8 mouse cellular contexts compared by ENCODE assay signal in genomic region chr6:136532535-136533291, GRCm38 (mm10). TPM values are rescaled to one million over a fixed set of nuclear protein-coding genes. Genes with fewer than 3 reads are reported as not detected.
DNase-seq lines count a peak whose midpoint lies in the region; ATAC-seq lines count a peak whose summit lies in the region.

No protein-coding gene starts in this region.

- H3K4me2 ChIP-seq in forebrain, embryonic 13.5 days, result peak overlapping the region; percentile 44
- peak overlapping the region; percentile 56 for H3K4me2 ChIP-seq in heart, embryonic 16.5 days (ENCODE audit: low read depth, low read length)
- peak overlapping the region; percentile 37 for H3K4me2 ChIP-seq in liver, embryonic 13.5 days
- peak overlapping the region; percentile 45 for H3K4me2 ChIP-seq in neural tube, embryonic 12.5 days (replicated peaks)

- peak; percentile 93 for ATAC-seq in forebrain, embryonic 13.5 days
- peak; percentile 83 for ATAC-seq in heart, embryonic 16.5 days (replicated peaks; ENCODE audit: extremely low read depth, insufficient read depth, low FRiP score)
- ATAC-seq in liver, embryonic 13.5 days (ENCODE audit: low read depth), result peak; percentile 77
- peak; percentile 91 for ATAC-seq in neural tube, embryonic 12.5 days (ENCODE audit: low FRiP score, low read depth)

- H3K9ac ChIP-seq in forebrain, embryonic 13.5 days, result 0 out of 2 replicates have a peak overlapping the region, but pooled peaks have one; percentile 34
- peak overlapping the region; percentile 42; the same call in 1 of the 2 replicates for H3K9ac ChIP-seq in heart, embryonic 16.5 days (ENCODE audit: low read length)
- H3K9ac ChIP-seq in liver, embryonic 13.5 days, result no peak overlapping the region
- H3K9ac ChIP-seq in neural tube, embryonic 12.5 days, result 0 out of 2 replicates have a peak overlapping the region, but pooled peaks have one; percentile 33

- no peaks in the 10 kb centered on the region; the same call in 1 of the 2 replicates for H3K9me3 ChIP-seq in forebrain, embryonic 13.5 days (replicated peaks)
- no peaks in the 10 kb centered on the region for H3K9me3 ChIP-seq in heart, embryonic 16.5 days (replicated peaks; ENCODE audit: control insufficient read depth, low read length)
- H3K9me3 ChIP-seq in liver, embryonic 13.5 days (replicated peaks), result no peaks in the 10 kb centered on the region
- no peaks in the 10 kb centered on the region for H3K9me3 ChIP-seq in neural tube, embryonic 12.5 days

- H3K27ac ChIP-seq in forebrain, embryonic 13.5 days, result peak overlapping the region; percentile 93
- H3K27ac ChIP-seq in heart, embryonic 16.5 days (ENCODE audit: low read length), result peak overlapping the region; percentile 80
- peak overlapping the region; percentile 62 for H3K27ac ChIP-seq in liver, embryonic 13.5 days
- peak overlapping the region; percentile 79 for H3K27ac ChIP-seq in neural tube, embryonic 12.5 days

- peak overlapping the region; percentile 27 for H3K4me3 ChIP-seq in forebrain, embryonic 13.5 days
- peak overlapping the region; percentile 23 for H3K4me3 ChIP-seq in heart, embryonic 16.5 days (ENCODE audit: low read length)
- H3K4me3 ChIP-seq in liver, embryonic 13.5 days (replicated peaks), result peak overlapping the region; percentile 21; the same call in 1 of the 2 replicates
- H3K4me3 ChIP-seq in neural tube, embryonic 12.5 days, result no peak overlapping the region; the same call in 1 of the 2 replicates

- H3K36me3 ChIP-seq in forebrain, embryonic 13.5 days (ENCODE audit: poor library complexity, severe bottlenecking), result peaks cover 12% of the 10 kb centered on the region; the same call in 1 of the 2 replicates
- peaks cover 5% of the 10 kb centered on the region for H3K36me3 ChIP-seq in heart, embryonic 16.5 days (ENCODE audit: control insufficient read depth, insufficient read depth)
- peaks cover 11% of the 10 kb centered on the region for H3K36me3 ChIP-seq in liver, embryonic 13.5 days
- peaks cover 6% of the 10 kb centered on the region; the same call in 1 of the 2 replicates for H3K36me3 ChIP-seq in neural tube, embryonic 12.5 days

- peaks cover 31% of the 10 kb centered on the region for H3K4me1 ChIP-seq in forebrain, embryonic 13.5 days
- peaks cover 36% of the 10 kb centered on the region for H3K4me1 ChIP-seq in heart, embryonic 16.5 days (ENCODE audit: control insufficient read depth, insufficient read depth, low read length)
- peaks cover 71% of the 10 kb centered on the region for H3K4me1 ChIP-seq in liver, embryonic 13.5 days (replicated peaks)
- H3K4me1 ChIP-seq in neural tube, embryonic 12.5 days, result peaks cover 23% of the 10 kb centered on the region

- no peaks in the 10 kb centered on the region for H3K27me3 ChIP-seq in forebrain, embryonic 13.5 days
- H3K27me3 ChIP-seq in heart, embryonic 16.5 days (ENCODE audit: control insufficient read depth, insufficient read depth, low read length), result no peaks in the 10 kb centered on the region
- no peaks in the 10 kb centered on the region for H3K27me3 ChIP-seq in liver, embryonic 13.5 days
- H3K27me3 ChIP-seq in neural tube, embryonic 12.5 days (replicated peaks), result no peaks in the 10 kb centered on the region

- WGBS in forebrain, embryonic 13.5 days, result 8% methylated on average over 7 of the region's 7 CpGs
- 17% methylated on average over 7 of the region's 7 CpGs for WGBS in heart, embryonic 16.5 days
- 38% methylated on average over 7 of the region's 7 CpGs for WGBS in liver, embryonic 13.5 days (ENCODE audit: insufficient replicate concordance)
- WGBS in neural tube, embryonic 12.5 days, result 18% methylated on average over 7 of the region's 7 CpGs

- peak; percentile 95 for DNase-seq in MN1 (ENCODE audit: low spot score)
- DNase-seq in cerebellum, adult 11 months, result peak; percentile 87
- DNase-seq in kidney, postnatal 25 days, result peak; percentile 77 to 79
- peak; percentile 66 for DNase-seq in liver, embryonic 13.5 days
- peak; percentile 43 for DNase-seq in thymus, postnatal 25 days

RNA-seq across cellular contexts. Expression of gene Atf7ip, which starts 26.7 kb away (rescaled TPM):
- polyA plus RNA-seq in forebrain, embryonic 13.5 days (2015; fragmentation: Nextera tagmentation; extraction: Ambion mirVana), result 47.3 and 56.6 TPM in 2 replicates
- 27.9 and 31.4 TPM in 2 replicates for polyA plus RNA-seq in heart, embryonic 16.5 days (2015; fragmentation: Nextera tagmentation; extraction: Ambion mirVana)
- 12.5 and 16.6 TPM in 2 replicates for polyA plus RNA-seq in liver, embryonic 13.5 days (2015; fragmentation: Nextera tagmentation; extraction: Ambion mirVana)
- 49.2 and 56.4 TPM in 2 replicates for polyA plus RNA-seq in neural tube, embryonic 12.5 days (2016; fragmentation: Nextera tagmentation; extraction: Ambion mirVana)

Comparison
In these comparisons a context has a peak if more than half of its experiments do, and no peak if none do; other contexts are left out.
1. DNase-seq: peak in every context shown above with its lines; median percentile 95 in MN1; 87 in cerebellum, adult 11 months; 78 in kidney, postnatal 25 days; 66 in liver, embryonic 13.5 days; 43 in thymus, postnatal 25 days.